Comparison of ENCODE assay signal across 8 mouse cellular contexts in genomic region chr13:84757896-84758567, GRCm38 (mm10).
DNase-seq lines count a peak whose midpoint lies in the region; ATAC-seq and TF ChIP-seq lines count a peak whose summit lies in the region.
"Had no signal": no experiment of that assay in that cellular context is flagged by ENCODE, and none has a peak within 500 bp of the region (broad histone marks: within the 10 kb centered on the region; RNA-seq: fewer than 3 reads in every experiment).

No protein-coding gene starts in this region.

- H3K4me1 ChIP-seq in limb, embryonic 12.5 days (replicated peaks): no peaks in the 10 kb centered on the region
- no peaks in the 10 kb centered on the region for H3K4me1 ChIP-seq in limb, embryonic 10.5 days
- no peaks in the 10 kb centered on the region for H3K4me1 ChIP-seq in embryonic facial prominence, embryonic 13.5 days
- peaks cover 2% of the 10 kb centered on the region for H3K4me1 ChIP-seq in hindbrain, embryonic 16.5 days (ENCODE audit: control insufficient read depth, insufficient read depth, low read depth, low read length)
- no peaks in the 10 kb centered on the region for H3K4me1 ChIP-seq in olfactory bulb, adult 2 months (ENCODE audit: control insufficient read depth, insufficient read depth, low read length)

- H3K27me3 ChIP-seq in limb, embryonic 12.5 days: no peaks in the 10 kb centered on the region; the same call in 1 of the 2 replicates
- H3K27me3 ChIP-seq in limb, embryonic 10.5 days (ENCODE audit: low read depth, poor library complexity, severe bottlenecking): no peaks in the 10 kb centered on the region
- H3K27me3 ChIP-seq in embryonic facial prominence, embryonic 13.5 days: peaks cover 10% of the 10 kb centered on the region; the same call in 1 of the 2 replicates
- H3K27me3 ChIP-seq in hindbrain, embryonic 16.5 days (replicated peaks; ENCODE audit: control insufficient read depth, insufficient read depth, low read length): no peaks in the 10 kb centered on the region

- intact Hi-C loops in heart, postnatal 14 days (cut with DNase I): loop anchor here (5.0 kb wide), 3 partner anchors 71 to 1041 kb away; partner anchors contain the start of gene Tmem161b

- H3K9ac ChIP-seq in limb, embryonic 12.5 days (replicated peaks): no peak overlapping the region
- H3K9ac ChIP-seq in embryonic facial prominence, embryonic 13.5 days: no peak overlapping the region
- 0 out of 2 replicates have a peak overlapping the region, but pooled peaks have one; percentile 42 for H3K9ac ChIP-seq in hindbrain, embryonic 16.5 days (ENCODE audit: low read depth, low read length)

- TF ChIP-seq CTCF in olfactory bulb, adult 2 months (IDR thresholded peaks at IDR 0.05; ENCODE audit: insufficient read depth, low read depth, low read length): no peak

- no peaks in the 10 kb centered on the region for H3K9me3 ChIP-seq in limb, embryonic 12.5 days
- no peaks in the 10 kb centered on the region for H3K9me3 ChIP-seq in limb, embryonic 10.5 days (replicated peaks)
- H3K9me3 ChIP-seq in embryonic facial prominence, embryonic 13.5 days: no peaks in the 10 kb centered on the region
- H3K9me3 ChIP-seq in hindbrain, embryonic 16.5 days (ENCODE audit: control insufficient read depth, low read length): no peaks in the 10 kb centered on the region

- no peak overlapping the region for H3K27ac ChIP-seq in limb, embryonic 12.5 days
- H3K27ac ChIP-seq in limb, embryonic 10.5 days: no peak overlapping the region
- no peak overlapping the region for H3K27ac ChIP-seq in embryonic facial prominence, embryonic 13.5 days
- peak overlapping the region; percentile 71 for H3K27ac ChIP-seq in hindbrain, embryonic 16.5 days (ENCODE audit: low read depth, low read length)
- H3K27ac ChIP-seq in olfactory bulb, adult 2 months (ENCODE audit: insufficient read depth, low read depth, low read length): peak overlapping the region; percentile 99

- no peak for ATAC-seq in limb, embryonic 12.5 days (ENCODE audit: insufficient number of reproducible peaks, insufficient read depth, low FRiP score, low TSS enrichment, low read depth)
- ATAC-seq in embryonic facial prominence, embryonic 13.5 days (ENCODE audit: insufficient number of reproducible peaks, insufficient read depth, low FRiP score, low TSS enrichment, low read depth): 0 out of 2 replicates have a peak, but pooled peaks have one; percentile 43
- peak; percentile 86 for ATAC-seq in hindbrain, embryonic 16.5 days
- ATAC-seq: intestine, postnatal 0 days had no signal

- peak overlapping the region; percentile 30; the same call in 1 of the 2 replicates for H3K4me2 ChIP-seq in limb, embryonic 12.5 days
- no peak overlapping the region for H3K4me2 ChIP-seq in embryonic facial prominence, embryonic 13.5 days
- peak overlapping the region; percentile 42 for H3K4me2 ChIP-seq in hindbrain, embryonic 16.5 days (ENCODE audit: low read length)

- 44% methylated on average over 10 of the region's 10 CpGs for WGBS in limb, embryonic 12.5 days
- 49% methylated on average over 10 of the region's 10 CpGs for WGBS in limb, embryonic 10.5 days
- 25% methylated on average over 10 of the region's 10 CpGs for whole genome bisulfite sequencing in embryonic facial prominence, embryonic 13.5 days
- 17% methylated on average over 10 of the region's 10 CpGs for WGBS in hindbrain, embryonic 16.5 days
- WGBS in olfactory bulb, adult 2 months: 14% methylated on average over 10 of the region's 10 CpGs

- no peak for DNase-seq in limb, embryonic 10.5 days (ENCODE audit: low spot score)
- no peak for DNase-seq in heart, postnatal 14 days
- DNase-seq in ovary, adult 18-20 months (ENCODE audit: low spot score): no peak

- no peak for TF ChIP-seq POLR2A in olfactory bulb, adult 2 months (IDR thresholded peaks at IDR 0.05; ENCODE audit: insufficient read depth, low read depth, low read length)

- H3K36me3 ChIP-seq in limb, embryonic 12.5 days: no peaks in the 10 kb centered on the region
- H3K36me3 ChIP-seq in limb, embryonic 10.5 days: no peaks in the 10 kb centered on the region
- H3K36me3 ChIP-seq in embryonic facial prominence, embryonic 13.5 days: no peaks in the 10 kb centered on the region
- no peaks in the 10 kb centered on the region for H3K36me3 ChIP-seq in hindbrain, embryonic 16.5 days (ENCODE audit: control insufficient read depth, insufficient read depth, low read length)

- no peak overlapping the region for H3K4me3 ChIP-seq in limb, embryonic 12.5 days (replicated peaks)
- H3K4me3 ChIP-seq in limb, embryonic 10.5 days: no peak overlapping the region
- no peak overlapping the region for H3K4me3 ChIP-seq in embryonic facial prominence, embryonic 13.5 days
- H3K4me3 ChIP-seq in hindbrain, embryonic 16.5 days (ENCODE audit: low read length): no peak overlapping the region
- H3K4me3 ChIP-seq in olfactory bulb, adult 2 months (ENCODE audit: insufficient read depth, low read depth, low read length): no peak overlapping the region

Comparison
In these comparisons a context has a peak if more than half of its experiments do, and no peak if none do; other contexts are left out.
1. H3K27ac ChIP-seq: peak in hindbrain, embryonic 16.5 days (single experiment) and olfactory bulb, adult 2 months (single experiment); none in limb, embryonic 12.5 days (single experiment), limb, embryonic 10.5 days (single experiment) and embryonic facial prominence, embryonic 13.5 days (single experiment).